Mouse (Mus musculus): ENCODE results near the gene Hmgcll1.

Hmgcll1 gene

GRCm38 (mm10) chr9:76014631-76015531 lies at the start of gene Hmgcll1:
Hmgcll1 (plus strand) TSS chr9:76014855.
- DNase-seq (ENCODE audit: low read depth, low spot score): peak; percentile 20

- DNase-seq (ENCODE audit: low read depth, low spot score): no peak
Measured at GRCm38 (mm10) chr9:75980097-75980496, 34.6 kb upstream of the Hmgcll1 start.

GRCm38 (mm10) chr9:75981139-75981538 lies 33.5 kb upstream of the Hmgcll1 start:
- no peak for DNase-seq (ENCODE audit: low read depth, low spot score)

- DNase-seq (ENCODE audit: low read depth, low spot score): no peak
Measured at GRCm38 (mm10) chr9:75989491-75989890, 25.2 kb upstream of the Hmgcll1 start.

- no peak for DNase-seq (ENCODE audit: low read depth, low spot score)
Measured at GRCm38 (mm10) chr9:75998791-75999350, 15.8 kb upstream of the Hmgcll1 start.

GRCm38 (mm10) chr9:76000876-76001858 lies 13.5 kb upstream of the Hmgcll1 start:
- DNase-seq (ENCODE audit: low read depth, low spot score): no peak

- no peak for DNase-seq (ENCODE audit: low read depth, low spot score)
Measured at GRCm38 (mm10) chr9:76003066-76003465, 11.6 kb upstream of the Hmgcll1 start.

- DNase-seq (ENCODE audit: low read depth, low spot score): no peak
Measured at GRCm38 (mm10) chr9:76003637-76004036, 11.0 kb upstream of the Hmgcll1 start.

- no peak for DNase-seq (ENCODE audit: low read depth, low spot score)
Measured at GRCm38 (mm10) chr9:76007342-76007970, 7.2 kb upstream of the Hmgcll1 start.

GRCm38 (mm10) chr9:76013789-76014188 lies 866 bp upstream of the Hmgcll1 start:
- no peak for DNase-seq (ENCODE audit: low read depth, low spot score)

GRCm38 (mm10) chr9:76015971-76016370 lies 1.3 kb downstream of the Hmgcll1 start:
- DNase-seq (ENCODE audit: low read depth, low spot score): no peak

- DNase-seq (ENCODE audit: low read depth, low spot score): no peak
Measured at GRCm38 (mm10) chr9:76016506-76016905, 1.9 kb downstream of the Hmgcll1 start.

GRCm38 (mm10) chr9:76023551-76023973 lies 8.9 kb downstream of the Hmgcll1 start:
- DNase-seq (ENCODE audit: low read depth, low spot score): no peak

GRCm38 (mm10) chr9:76024277-76025246 lies 9.9 kb downstream of the Hmgcll1 start:
- no peak for DNase-seq (ENCODE audit: low read depth, low spot score)

- DNase-seq (ENCODE audit: low read depth, low spot score): no peak
Measured at GRCm38 (mm10) chr9:76029471-76030199, 15.0 kb downstream of the Hmgcll1 start.

GRCm38 (mm10) chr9:76035058-76035457 lies 20.4 kb downstream of the Hmgcll1 start:
- no peak for DNase-seq (ENCODE audit: low read depth, low spot score)

GRCm38 (mm10) chr9:76038327-76039103 lies 23.9 kb downstream of the Hmgcll1 start:
- DNase-seq (ENCODE audit: low read depth, low spot score): no peak

GRCm38 (mm10) chr9:76039711-76040110 lies 25.1 kb downstream of the Hmgcll1 start:
- no peak for DNase-seq (ENCODE audit: low read depth, low spot score)

- no peak for DNase-seq (ENCODE audit: low read depth, low spot score)
Measured at GRCm38 (mm10) chr9:76043341-76043740, 28.7 kb downstream of the Hmgcll1 start.

Data from retina, adult 2 months (tissue).